Mouse (Mus musculus): ENCODE measurements around the gene Lrp1.

- TF ChIP-seq CTCF (conservative IDR thresholded peaks at IDR 0.05; ENCODE audit: low read length) = no peak
- no peak for TF ChIP-seq NANOG (IDR thresholded peaks at IDR 0.05; ENCODE audit: borderline replicate concordance, low read length)
- no peak for TF ChIP-seq POU5F1 (IDR thresholded peaks at IDR 0.05; ENCODE audit: borderline replicate concordance, low read length)
Observed at GRCm38 (mm10) chr10:127581291-127581690, 39.7 kb downstream of the Lrp1 start.

All from E14TG2a.4 (cell line).